Comparison of ENCODE assay signal across 15 mouse cellular contexts in the genomic region with DNA sequence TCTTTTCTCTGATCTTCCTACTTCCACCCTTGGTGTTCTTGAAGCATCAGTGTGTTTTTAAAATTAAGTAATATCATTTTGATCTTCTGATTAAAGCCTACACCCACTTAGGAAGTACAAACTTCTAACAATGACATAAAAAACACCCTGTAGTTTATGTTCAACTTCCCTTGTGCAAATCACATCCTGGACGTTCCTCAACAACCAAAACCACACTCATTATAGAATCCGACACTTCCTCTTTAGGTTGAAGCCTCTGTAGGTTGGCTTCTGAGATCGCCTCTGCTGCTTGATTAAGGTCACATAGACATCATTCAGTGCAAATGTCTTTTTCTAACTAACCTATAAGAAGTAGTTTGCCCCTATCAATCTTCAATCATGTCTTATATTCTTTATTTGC.
"Had no signal": no experiment of that assay in that cellular context is flagged by ENCODE, and none has a peak within 500 bp of the region (broad histone marks: within the 10 kb centered on the region; RNA-seq: fewer than 3 reads in every experiment).

No protein-coding gene starts in this region.

- H3K4me2 ChIP-seq: lung, embryonic 15.5 days; midbrain, embryonic 11.5 days; midbrain, embryonic 13.5 days; midbrain, embryonic 15.5 days; neural tube, embryonic 12.5 days; stomach, embryonic 15.5 days had no signal

- H3K36me3 ChIP-seq: lung, embryonic 15.5 days; midbrain, embryonic 13.5 days; midbrain, embryonic 15.5 days; neural tube, embryonic 12.5 days; stomach, embryonic 15.5 days had no signal

- H3K27me3 ChIP-seq: lung, embryonic 15.5 days; megakaryocyte, embryonic 14.5 days; midbrain, embryonic 13.5 days; midbrain, embryonic 15.5 days; neural tube, embryonic 12.5 days; stomach, embryonic 15.5 days had no signal

- ATAC-seq: lung, postnatal 0 days; midbrain, embryonic 13.5 days; midbrain, embryonic 15.5 days had no signal

- H3K27ac ChIP-seq: lung, embryonic 15.5 days; midbrain, embryonic 13.5 days; midbrain, embryonic 15.5 days; neural tube, embryonic 12.5 days; stomach, embryonic 15.5 days; stomach, postnatal 0 days had no signal

- H3K4me1 ChIP-seq: lung, embryonic 15.5 days; megakaryocyte, embryonic 14.5 days; midbrain, embryonic 13.5 days; midbrain, embryonic 15.5 days; neural tube, embryonic 12.5 days; stomach, embryonic 15.5 days had no signal

- H3K9me3 ChIP-seq: lung, embryonic 15.5 days; megakaryocyte, embryonic 14.5 days; midbrain, embryonic 13.5 days; midbrain, embryonic 15.5 days; neural tube, embryonic 12.5 days; stomach, embryonic 15.5 days had no signal

- H3K4me3 ChIP-seq: lung, embryonic 15.5 days; megakaryocyte, embryonic 14.5 days; midbrain, embryonic 13.5 days; midbrain, embryonic 15.5 days; neural tube, embryonic 12.5 days; stomach, embryonic 15.5 days had no signal

- DNase-seq: lung, adult 2 months; lung, postnatal 4 days; right cerebral cortex, postnatal 14 days; thymus, adult 2 months; thymus, postnatal 25 days; thymus, postnatal 4 days had no signal

- H3K9ac ChIP-seq: lung, embryonic 15.5 days; midbrain, embryonic 13.5 days; midbrain, embryonic 15.5 days; neural tube, embryonic 12.5 days; stomach, embryonic 15.5 days had no signal
